ENCODE assay signal across 8 mouse cellular contexts in genomic region chr6:126643341-126644055, GRCm38 (mm10). TPM values are rescaled to one million over a fixed set of nuclear protein-coding genes. Genes with fewer than 3 reads are reported as not detected.
DNase-seq lines count a peak whose midpoint lies in the region; ATAC-seq and TF ChIP-seq lines count a peak whose summit lies in the region.

No protein-coding gene starts in this region.

- no peaks in the 10 kb centered on the region; the same call in 1 of the 2 replicates for H3K9me3 ChIP-seq in heart, embryonic 13.5 days
- no peaks in the 10 kb centered on the region for H3K9me3 ChIP-seq in ES-Bruce4 (replicated peaks; ENCODE audit: control insufficient read depth, insufficient read depth, low read length, poor library complexity, severe bottlenecking)
- H3K9me3 ChIP-seq in embryonic facial prominence, embryonic 14.5 days (ENCODE audit: control insufficient read depth, low read length), result no peaks in the 10 kb centered on the region
- no peaks in the 10 kb centered on the region for H3K9me3 ChIP-seq in limb, embryonic 14.5 days (ENCODE audit: control insufficient read depth, low read length)

- TF ChIP-seq CTCF in ES-Bruce4 (IDR thresholded peaks at IDR 0.05; ENCODE audit: low read depth, low read length), result no peak

- TF ChIP-seq EP300 in ES-Bruce4 (IDR thresholded peaks at IDR 0.05; ENCODE audit: insufficient read depth, low read depth, low read length), result no peak

- WGBS in heart, embryonic 13.5 days, result under 1% methylated on average over 25 of the region's 25 CpGs
- under 1% methylated on average over 20 of the region's 25 CpGs for WGBS in embryonic facial prominence, embryonic 14.5 days
- under 1% methylated on average over 24 of the region's 25 CpGs for WGBS in limb, embryonic 14.5 days

- H3K4me1 ChIP-seq in heart, embryonic 13.5 days, result peaks cover 33% of the 10 kb centered on the region
- no peaks in the 10 kb centered on the region for H3K4me1 ChIP-seq in ES-Bruce4 (ENCODE audit: control insufficient read depth, insufficient read depth, low read length)
- H3K4me1 ChIP-seq in embryonic facial prominence, embryonic 14.5 days (ENCODE audit: control insufficient read depth, insufficient read depth, low read length), result peaks cover 20% of the 10 kb centered on the region
- peaks cover 23% of the 10 kb centered on the region for H3K4me1 ChIP-seq in limb, embryonic 14.5 days (ENCODE audit: control insufficient read depth, insufficient read depth, low read length)

- H3K4me3 ChIP-seq in heart, embryonic 13.5 days, result peak overlapping the region; percentile 56
- peak overlapping the region; percentile 22; the same call in 1 of the 2 replicates for H3K4me3 ChIP-seq in ES-Bruce4 (ENCODE audit: low read depth, low read length)
- peak overlapping the region; percentile 53 for H3K4me3 ChIP-seq in embryonic facial prominence, embryonic 14.5 days (ENCODE audit: low read depth, low read length)
- H3K4me3 ChIP-seq in limb, embryonic 14.5 days (replicated peaks; ENCODE audit: low read length), result peak overlapping the region; percentile 46

- H3K4me2 ChIP-seq in heart, embryonic 13.5 days, result peak overlapping the region; percentile 95
- H3K4me2 ChIP-seq in embryonic facial prominence, embryonic 14.5 days (ENCODE audit: low read depth, low read length), result peak overlapping the region; percentile 98
- peak overlapping the region; percentile 96 for H3K4me2 ChIP-seq in limb, embryonic 14.5 days (replicated peaks; ENCODE audit: low read depth, low read length, severe bottlenecking)

- peak overlapping the region; percentile 70; the same call in 1 of the 2 replicates for H3K9ac ChIP-seq in heart, embryonic 13.5 days
- no peak overlapping the region for H3K9ac ChIP-seq in ES-Bruce4 (ENCODE audit: low read depth, poor library complexity, severe bottlenecking)
- H3K9ac ChIP-seq in embryonic facial prominence, embryonic 14.5 days (ENCODE audit: low read depth, low read length), result peak overlapping the region; percentile 54
- peak overlapping the region; percentile 34; the same call in 1 of the 2 replicates for H3K9ac ChIP-seq in limb, embryonic 14.5 days (ENCODE audit: low read depth, low read length, severe bottlenecking)

- DNase-seq in heart, adult 18-20 months, result no peak
- DNase-seq in embryonic facial prominence, embryonic 14.5 days (ENCODE audit: low spot score), result no peak
- DNase-seq in limb, embryonic 14.5 days (ENCODE audit: low spot score), result no peak
- DNase-seq in yolk sac, embryonic 10.5 days (ENCODE audit: low spot score), result peak; percentile 6
- no peak for DNase-seq in thymus, postnatal 0 days (ENCODE audit: low spot score)

- no peaks in the 10 kb centered on the region for H3K36me3 ChIP-seq in heart, embryonic 13.5 days
- no peaks in the 10 kb centered on the region for H3K36me3 ChIP-seq in ES-Bruce4 (ENCODE audit: control insufficient read depth, insufficient read depth, low read length, poor library complexity, severe bottlenecking)
- H3K36me3 ChIP-seq in embryonic facial prominence, embryonic 14.5 days (ENCODE audit: control insufficient read depth, insufficient read depth, low read length), result no peaks in the 10 kb centered on the region
- no peaks in the 10 kb centered on the region for H3K36me3 ChIP-seq in limb, embryonic 14.5 days (ENCODE audit: control insufficient read depth, insufficient read depth, low read length)

- no peak overlapping the region for H3K27ac ChIP-seq in heart, embryonic 13.5 days (replicated peaks)
- no peak overlapping the region for H3K27ac ChIP-seq in ES-Bruce4 (ENCODE audit: insufficient read depth, low read length)
- H3K27ac ChIP-seq in embryonic facial prominence, embryonic 14.5 days (replicated peaks; ENCODE audit: low read depth, low read length), result no peak overlapping the region
- H3K27ac ChIP-seq in limb, embryonic 14.5 days (replicated peaks; ENCODE audit: low read depth, low read length), result no peak overlapping the region

- TF ChIP-seq POLR2A in ES-Bruce4 (IDR thresholded peaks at IDR 0.05; ENCODE audit: insufficient read depth, low read length), result no peak
- no peak for TF ChIP-seq POLR2A in limb, embryonic 14.5 days (IDR thresholded peaks at IDR 0.05; ENCODE audit: borderline replicate concordance, extremely low read depth, insufficient read depth, insufficient read length)

- ATAC-seq in heart, embryonic 13.5 days (ENCODE audit: extremely low read depth, insufficient number of reproducible peaks, low FRiP score, low TSS enrichment), result no peak
- no peak for ATAC-seq in embryonic facial prominence, embryonic 14.5 days (ENCODE audit: low read depth)
- no peak for ATAC-seq in limb, embryonic 14.5 days (ENCODE audit: low FRiP score, low read depth)
- ATAC-seq in erythroid progenitor cell, adult 5-6 weeks (replicated peaks; ENCODE audit: low FRiP score, poor library complexity, severe bottlenecking), result no peak

- peaks cover 97% of the 10 kb centered on the region for H3K27me3 ChIP-seq in heart, embryonic 13.5 days (replicated peaks)
- peaks cover 24% of the 10 kb centered on the region for H3K27me3 ChIP-seq in ES-Bruce4 (ENCODE audit: control insufficient read depth, insufficient read depth, low read length, poor library complexity, severe bottlenecking)
- H3K27me3 ChIP-seq in embryonic facial prominence, embryonic 14.5 days (replicated peaks; ENCODE audit: control insufficient read depth, insufficient read depth, low read length), result peaks cover 83% of the 10 kb centered on the region
- H3K27me3 ChIP-seq in limb, embryonic 14.5 days (ENCODE audit: control insufficient read depth, insufficient read depth, low read length), result peaks cover 61% of the 10 kb centered on the region

RNA-seq across cellular contexts. Expression of gene Kcna1, which starts 2.7 kb away (rescaled TPM):
- 0.10 and 0.23 TPM in 2 replicates for polyA plus RNA-seq in heart, embryonic 13.5 days (2015; fragmentation: Nextera tagmentation; extraction: Ambion mirVana)
- 1 to 10 TPM; 2.3 to 2.5 TPM for total RNA-seq in heart, adult 18-20 months (2021)
- 0.19 TPM in 1 of 2 replicates, not detected in the other for polyA plus RNA-seq in ES-Bruce4 (2011; ENCODE audit: insufficient read depth, insufficient read length, low read depth, missing spikeins)
- 1.8 and 2.8 TPM in 2 replicates for polyA plus RNA-seq in embryonic facial prominence, embryonic 14.5 days (2014; fragmentation: Nextera tagmentation; extraction: Ambion mirVana)
- 0.88 and 1.1 TPM in 2 replicates for polyA plus RNA-seq in limb, embryonic 14.5 days (2012; rRNA removed)
- polyA plus RNA-seq in limb, embryonic 14.5 days (2014; fragmentation: Nextera tagmentation; extraction: Ambion mirVana), result 1.6 and 2.3 TPM in 2 replicates
- total RNA-seq in erythroid progenitor cell, adult 5-6 weeks (2015; ENCODE audit: low replicate concordance), result not detected in 2 replicates
- total RNA-seq in erythroid progenitor cell, adult 5-6 weeks (2017; ENCODE audit: low replicate concordance), result not detected in 2 replicates
- 1.0 TPM in 2 replicates for polyA plus RNA-seq in thymus, postnatal 0 days (2015; fragmentation: Nextera tagmentation; extraction: Ambion mirVana)
